Mouse (Mus musculus): ENCODE data around the gene Igfn1.

DNA sequence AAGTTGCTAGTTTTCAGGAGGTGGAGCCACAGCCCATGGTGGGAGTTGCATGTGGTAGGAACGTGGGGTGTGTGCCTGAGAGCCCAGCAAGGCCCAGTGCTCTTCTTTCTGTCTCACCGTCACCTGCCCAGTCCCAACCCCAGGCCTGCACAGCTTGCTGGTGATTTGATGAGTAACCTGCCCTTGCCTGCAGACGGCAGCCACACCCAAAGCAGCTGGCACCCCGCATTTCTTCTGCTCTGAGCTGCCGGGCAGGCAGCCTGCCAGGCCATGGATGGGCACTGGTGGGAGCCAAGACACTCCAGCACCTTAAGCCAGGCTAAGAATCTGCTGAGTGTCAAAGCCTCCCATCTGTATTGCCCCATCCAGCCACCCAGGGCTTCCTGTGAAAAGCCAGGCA lies 80.3 kb downstream of the Igfn1 start:
- TF ChIP-seq POLR2A (IDR thresholded peaks at IDR 0.05; ENCODE audit: insufficient read depth, low read depth, low read length) (no peak), CTCF (IDR thresholded peaks at IDR 0.05) (no peak)
